Mouse (Mus musculus): ENCODE results near the gene Cetn4. TPM values are rescaled to one million over a fixed set of nuclear protein-coding genes. Genes with fewer than 3 reads are reported as not detected.

Cetn4 gene
- total and polyA plus RNA-seq, 3 experiments: 0.89 to 2.2 (median 1.4) TPM

- H3K9me3 ChIP-seq (replicated peaks; ENCODE audit: low read length): no peaks in the 10 kb centered on the region
- no peak for DNase-seq (ENCODE audit: extremely low read depth)
- H3K27ac ChIP-seq (ENCODE audit: insufficient read depth, low read depth): no peak overlapping the region
- no peaks in the 10 kb centered on the region for H3K27me3 ChIP-seq (replicated peaks)
- dilution Hi-C loops (cut with MboI; ENCODE audit: extremely low pct_ligation_motif_present, extremely low pct_unique_long_range_greater_than_20kb, low sequenced_read_pairs): no loop called here
- no peaks in the 10 kb centered on the region for H3K36me3 ChIP-seq (replicated peaks in 1 of 2; ENCODE audit: control insufficient read depth in 1 of 2, insufficient read depth in 1 of 2, low read length in 1 of 2)
- in situ Hi-C loops (cut with MboI; ENCODE audit: low pct_ligation_motif_present, low pct_unique_long_range_greater_than_20kb, low sequenced_read_pairs): no loop called here
- H3K79me2 ChIP-seq (replicated peaks; ENCODE audit: control insufficient read depth, extremely low read depth, insufficient read depth, poor library complexity, severe bottlenecking): no peaks in the 10 kb centered on the region
- peak overlapping the region; percentile 80 for H3K4me2 ChIP-seq (ENCODE audit: insufficient read depth, low read depth, poor library complexity, severe bottlenecking)
- TF ChIP-seq UBTF (IDR thresholded peaks at IDR 0.05; ENCODE audit: low read depth, low read length): 0 out of 2 replicates have a peak, but pooled peaks have one; percentile 10
- TF ChIP-seq CHD1 (IDR thresholded peaks at IDR 0.05; ENCODE audit: low read depth, low read length): no peak
- peaks cover 2 to 30% of the 10 kb centered on the region in 2 experiments; a peak in 2 of 4 replicates for H3K4me1 ChIP-seq (ENCODE audit: control insufficient read depth in 1 of 2, insufficient read depth in 2 of 2)
- peak overlapping the region; percentile 76 for H3K9ac ChIP-seq (ENCODE audit: insufficient read depth, low read depth)
- peak overlapping the region; percentile 78 to 89 (median 80) for H3K4me3 ChIP-seq (replicated peaks in 1 of 3; ENCODE audit: low read depth in 2 of 3, low read length in 2 of 3, poor library complexity in 1 of 3)
Observed at GRCm38 (mm10) chr3:37311897-37312369, 575 bp downstream of the Cetn4 start.

DNA sequence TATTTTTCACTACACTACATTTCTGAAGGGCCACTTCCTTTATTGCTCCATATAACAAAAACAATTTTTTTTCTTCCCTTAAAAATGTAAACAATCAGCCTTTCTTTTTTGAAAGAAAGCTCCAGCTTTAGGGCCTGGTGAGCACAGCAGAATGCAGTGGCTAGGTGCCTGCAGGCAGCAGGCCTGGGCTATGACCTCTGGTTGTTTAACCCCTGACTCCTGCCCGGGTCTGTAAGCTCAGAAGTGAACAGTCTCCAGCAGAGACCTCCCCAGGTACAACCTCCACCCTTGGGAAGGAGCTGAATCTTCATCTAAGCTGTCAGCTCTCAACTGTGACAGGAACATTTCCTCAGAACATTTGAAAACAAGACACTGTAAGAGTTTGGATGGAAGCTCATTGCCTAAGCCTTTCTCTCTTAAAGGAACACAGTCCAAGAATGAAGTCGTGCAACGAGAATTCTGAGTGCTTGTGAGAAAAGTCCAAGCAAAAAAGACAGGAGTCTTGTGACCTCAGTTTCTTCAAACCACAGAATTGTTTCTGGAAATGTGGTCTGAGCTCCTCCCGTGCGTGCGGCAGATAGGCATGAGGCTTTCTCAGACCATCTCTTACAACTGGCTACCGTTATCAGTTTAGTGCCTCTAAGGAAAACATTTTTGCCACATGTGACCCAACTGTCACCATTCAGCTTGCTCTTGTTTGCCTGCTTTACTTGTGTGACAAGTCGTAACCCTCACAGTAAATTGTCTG lies 8.9 kb downstream of the Cetn4 start:
- H3K9ac ChIP-seq (ENCODE audit: insufficient read depth, low read depth): no peak overlapping the region
- no peak overlapping the region for H3K4me3 ChIP-seq (replicated peaks in 1 of 3; ENCODE audit: low read depth in 2 of 3, low read length in 2 of 3, poor library complexity in 1 of 3)
- H3K9me3 ChIP-seq (replicated peaks; ENCODE audit: low read length): peaks cover 6% of the 10 kb centered on the region
- no peaks in the 10 kb centered on the region for H3K36me3 ChIP-seq (replicated peaks in 1 of 2; ENCODE audit: control insufficient read depth in 1 of 2, insufficient read depth in 1 of 2, low read length in 1 of 2)
- no peak for DNase-seq (ENCODE audit: extremely low read depth)
- H3K27me3 ChIP-seq (replicated peaks): no peaks in the 10 kb centered on the region
- H3K4me1 ChIP-seq (ENCODE audit: control insufficient read depth in 1 of 2, insufficient read depth in 2 of 2): peaks cover 0 to 8% of the 10 kb centered on the region in 2 experiments; a peak in 2 of 4 replicates
- no peak overlapping the region for H3K4me2 ChIP-seq (ENCODE audit: insufficient read depth, low read depth, poor library complexity, severe bottlenecking)
- dilution Hi-C loops (cut with MboI; ENCODE audit: extremely low pct_ligation_motif_present, extremely low pct_unique_long_range_greater_than_20kb, low sequenced_read_pairs): no loop called here
- no peak for TF ChIP-seq CHD2 (IDR thresholded peaks at IDR 0.05; ENCODE audit: low read length)
- TF ChIP-seq IRF4 (IDR thresholded peaks at IDR 0.05; ENCODE audit: low read depth, low read length): no peak
- TF ChIP-seq JUN (IDR thresholded peaks at IDR 0.05; ENCODE audit: insufficient read depth, low read depth, low read length): no peak
- no peak for TF ChIP-seq PAX5 (IDR thresholded peaks at IDR 0.05; ENCODE audit: low read length)
- TF ChIP-seq ELF1 (IDR thresholded peaks at IDR 0.05; ENCODE audit: low read depth, low read length): no peak
- no peak for TF ChIP-seq RCOR1 (conservative IDR thresholded peaks at IDR 0.05; ENCODE audit: low read depth, low read length)
- TF ChIP-seq BHLHE40 (IDR thresholded peaks at IDR 0.05; ENCODE audit: low read depth, low read length): no peak
- TF ChIP-seq EP300 (IDR thresholded peaks at IDR 0.05; ENCODE audit: low read length): no peak
- TF ChIP-seq E2F4 (IDR thresholded peaks at IDR 0.05; ENCODE audit: insufficient replicate concordance, low read depth, low read length): no peak
- no peak for TF ChIP-seq UBTF (IDR thresholded peaks at IDR 0.05; ENCODE audit: low read depth, low read length)
- H3K79me2 ChIP-seq (replicated peaks; ENCODE audit: control insufficient read depth, extremely low read depth, insufficient read depth, poor library complexity, severe bottlenecking): no peaks in the 10 kb centered on the region
- no peak overlapping the region for H3K27ac ChIP-seq (ENCODE audit: insufficient read depth, low read depth)
- in situ Hi-C loops (cut with MboI; ENCODE audit: low pct_ligation_motif_present, low pct_unique_long_range_greater_than_20kb, low sequenced_read_pairs): no loop called here

DNA sequence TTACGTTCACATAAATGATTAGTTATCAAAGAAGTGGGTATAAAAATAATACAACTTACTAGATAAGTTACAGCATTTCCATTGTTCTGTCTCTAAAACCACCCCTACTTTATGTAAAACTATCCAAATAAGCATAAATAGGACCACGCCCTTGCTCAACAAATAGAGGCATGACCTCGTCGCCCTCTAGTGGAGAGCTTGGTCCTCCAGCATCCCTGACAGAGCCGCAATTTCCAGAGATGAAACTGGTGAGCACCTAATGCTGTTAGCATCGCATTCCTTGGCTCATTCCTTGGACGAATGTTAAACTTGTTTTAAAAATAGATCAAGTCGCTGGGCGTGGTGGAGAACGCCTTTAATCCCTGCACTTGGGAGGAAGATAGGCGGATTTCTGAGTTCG lies 9.8 kb downstream of the Cetn4 start:
- Histone ChIP-seq H3K9me3 (replicated peaks; ENCODE audit: low read length) (peaks cover 6% of the 10 kb centered on the region), H3K79me2 (replicated peaks; ENCODE audit: control insufficient read depth, extremely low read depth, insufficient read depth, poor library complexity, severe bottlenecking) (no peaks in the 10 kb centered on the region), H3K27me3 (replicated peaks) (no peaks in the 10 kb centered on the region), H3K4me1 (ENCODE audit: control insufficient read depth in 1 of 2, insufficient read depth in 2 of 2) (peaks cover 0 to 8% of the 10 kb centered on the region in 2 experiments; a peak in 2 of 4 replicates), H3K36me3 (replicated peaks in 1 of 2; ENCODE audit: control insufficient read depth in 1 of 2, insufficient read depth in 1 of 2, low read length in 1 of 2) (no peaks in the 10 kb centered on the region), H3K4me3 (replicated peaks in 1 of 3; ENCODE audit: low read depth in 2 of 3, low read length in 2 of 3, poor library complexity in 1 of 3) (no peak overlapping the region), H3K4me2 (ENCODE audit: insufficient read depth, low read depth, poor library complexity, severe bottlenecking) (no peak overlapping the region), H3K9ac (ENCODE audit: insufficient read depth, low read depth) (no peak overlapping the region), H3K27ac (ENCODE audit: insufficient read depth, low read depth) (no peak overlapping the region)
- TF ChIP-seq SIN3A (IDR thresholded peaks at IDR 0.05; ENCODE audit: low read length) (no peak), CTCF (conservative IDR thresholded peaks at IDR 0.05 in 1 of 2, IDR thresholded peaks at IDR 0.05 in 1 of 2; ENCODE audit: low read depth in 2 of 2, low read length in 2 of 2) (peak; percentile 69 to 87), SMC3 (IDR thresholded peaks at IDR 0.05; ENCODE audit: low read depth, low read length) (peak; percentile 84), RAD21 (IDR thresholded peaks at IDR 0.05; ENCODE audit: low read depth, low read length) (peak; percentile 75), MYC (IDR thresholded peaks at IDR 0.05; ENCODE audit: low read depth, low read length) (0 out of 2 replicates have a peak, but pooled peaks have one; percentile 37)
- in situ Hi-C loops (cut with MboI; ENCODE audit: low pct_ligation_motif_present, low pct_unique_long_range_greater_than_20kb, low sequenced_read_pairs) (no loop called here), dilution Hi-C loops (cut with MboI; ENCODE audit: extremely low pct_ligation_motif_present, extremely low pct_unique_long_range_greater_than_20kb, low sequenced_read_pairs) (no loop called here)
- peak; percentile 76 for DNase-seq (ENCODE audit: extremely low read depth)
